Mouse (Mus musculus): ENCODE results near the gene Tomt. TPM values are rescaled to one million over a fixed set of nuclear protein-coding genes. Genes with fewer than 3 reads are reported as not detected.

Tomt gene
- polyA plus RNA-seq, 1 experiment, result 0.07 TPM

GRCm38 (mm10) chr7:101939758-101940157 is 33.6 kb upstream of the Tomt start:
- TF ChIP-seq POLR2A (IDR thresholded peaks at IDR 0.05; ENCODE audit: low read depth, low read length) (no peak), CTCF (IDR thresholded peaks at IDR 0.05; ENCODE audit: extremely low read depth, insufficient read depth, insufficient read length, insufficient replicate concordance) (no peak)
- no peak overlapping the region for H3K27ac ChIP-seq (ENCODE audit: insufficient read depth, low read length)
- no peak for DNase-seq (ENCODE audit: low read depth in 1 of 2, low spot score in 2 of 2)
- H3K36me3 ChIP-seq (ENCODE audit: control insufficient read depth, insufficient read depth, low read length), result no peaks in the 10 kb centered on the region
- H3K4me1 ChIP-seq (ENCODE audit: control insufficient read depth, insufficient read depth, insufficient read length), result peaks cover under 1% of the 10 kb centered on the region; the same call in 1 of the 2 replicates
- 89% methylated on average over 4 of the region's 4 CpGs for whole genome bisulfite sequencing
- H3K27me3 ChIP-seq (ENCODE audit: control insufficient read depth, insufficient read depth, low read length), result no peaks in the 10 kb centered on the region
- no peak overlapping the region for H3K4me3 ChIP-seq (ENCODE audit: extremely low read depth, insufficient read depth, insufficient read length)

GRCm38 (mm10) chr7:101938348-101938747 is 32.2 kb upstream of the Tomt start:
- peaks cover 2% of the 10 kb centered on the region; the same call in 1 of the 2 replicates for H3K4me1 ChIP-seq (ENCODE audit: control insufficient read depth, insufficient read depth, insufficient read length)
- WGBS, result 94% methylated on average over 2 of the region's 2 CpGs

GRCm38 (mm10) chr7:101937569-101937968 is 31.4 kb upstream of the Tomt start:
- H3K4me1 ChIP-seq (ENCODE audit: control insufficient read depth, insufficient read depth, insufficient read length), result peaks cover 2% of the 10 kb centered on the region
- no peak for DNase-seq (ENCODE audit: low read depth in 1 of 2, low spot score in 2 of 2)
- no peak overlapping the region for H3K4me3 ChIP-seq (ENCODE audit: extremely low read depth, insufficient read depth, insufficient read length)
- TF ChIP-seq CTCF (IDR thresholded peaks at IDR 0.05; ENCODE audit: extremely low read depth, insufficient read depth, insufficient read length, insufficient replicate concordance) (no peak), POLR2A (IDR thresholded peaks at IDR 0.05; ENCODE audit: low read depth, low read length) (no peak)
- no peaks in the 10 kb centered on the region for H3K27me3 ChIP-seq (ENCODE audit: control insufficient read depth, insufficient read depth, low read length)
- 96% methylated on average over 4 of the region's 4 CpGs for WGBS
- H3K27ac ChIP-seq (ENCODE audit: insufficient read depth, low read length), result no peak overlapping the region
- H3K36me3 ChIP-seq (ENCODE audit: control insufficient read depth, insufficient read depth, low read length), result no peaks in the 10 kb centered on the region

More at GRCm38 (mm10) chr7:101938348-101938747, 32.2 kb upstream of the Tomt start:
- no peaks in the 10 kb centered on the region for H3K27me3 ChIP-seq (ENCODE audit: control insufficient read depth, insufficient read depth, low read length)
- DNase-seq (ENCODE audit: low read depth in 1 of 2, low spot score in 2 of 2), result no peak
- no peak overlapping the region for H3K27ac ChIP-seq (ENCODE audit: insufficient read depth, low read length)
- TF ChIP-seq CTCF (IDR thresholded peaks at IDR 0.05; ENCODE audit: extremely low read depth, insufficient read depth, insufficient read length, insufficient replicate concordance), result no peak
- TF ChIP-seq POLR2A (IDR thresholded peaks at IDR 0.05; ENCODE audit: low read depth, low read length), result no peak
- no peak overlapping the region for H3K4me3 ChIP-seq (ENCODE audit: extremely low read depth, insufficient read depth, insufficient read length)
- no peaks in the 10 kb centered on the region for H3K36me3 ChIP-seq (ENCODE audit: control insufficient read depth, insufficient read depth, low read length)

GRCm38 (mm10) chr7:101936996-101937395 is 30.8 kb upstream of the Tomt start:
- no peak for DNase-seq (ENCODE audit: low read depth in 1 of 2, low spot score in 2 of 2)
- TF ChIP-seq CTCF (IDR thresholded peaks at IDR 0.05; ENCODE audit: extremely low read depth, insufficient read depth, insufficient read length, insufficient replicate concordance) (no peak), POLR2A (IDR thresholded peaks at IDR 0.05; ENCODE audit: low read depth, low read length) (no peak)
- Histone ChIP-seq H3K36me3 (ENCODE audit: control insufficient read depth, insufficient read depth, low read length) (no peaks in the 10 kb centered on the region), H3K4me3 (ENCODE audit: extremely low read depth, insufficient read depth, insufficient read length) (no peak overlapping the region), H3K27ac (ENCODE audit: insufficient read depth, low read length) (no peak overlapping the region), H3K4me1 (ENCODE audit: control insufficient read depth, insufficient read depth, insufficient read length) (peaks cover 2% of the 10 kb centered on the region), H3K27me3 (ENCODE audit: control insufficient read depth, insufficient read depth, low read length) (no peaks in the 10 kb centered on the region)
- WGBS, result 95% methylated on average over 4 of the region's 4 CpGs

- Histone ChIP-seq H3K4me3 (ENCODE audit: extremely low read depth, insufficient read depth, insufficient read length) (no peak overlapping the region), H3K27ac (ENCODE audit: insufficient read depth, low read length) (no peak overlapping the region), H3K36me3 (ENCODE audit: control insufficient read depth, insufficient read depth, low read length) (no peaks in the 10 kb centered on the region), H3K4me1 (ENCODE audit: control insufficient read depth, insufficient read depth, insufficient read length) (peaks cover 2% of the 10 kb centered on the region), H3K27me3 (ENCODE audit: control insufficient read depth, insufficient read depth, low read length) (no peaks in the 10 kb centered on the region)
- WGBS, result 81% methylated on average over 4 of the region's 4 CpGs
- no peak for TF ChIP-seq CTCF (IDR thresholded peaks at IDR 0.05; ENCODE audit: extremely low read depth, insufficient read depth, insufficient read length, insufficient replicate concordance)
- no peak for TF ChIP-seq POLR2A (IDR thresholded peaks at IDR 0.05; ENCODE audit: low read depth, low read length)
- no peak for DNase-seq (ENCODE audit: low read depth in 1 of 2, low spot score in 2 of 2)
Observed at GRCm38 (mm10) chr7:101935957-101936356, 29.8 kb upstream of the Tomt start.

- TF ChIP-seq POLR2A (IDR thresholded peaks at IDR 0.05; ENCODE audit: low read depth, low read length) (no peak; the same call in 1 of the 2 replicates), CTCF (IDR thresholded peaks at IDR 0.05; ENCODE audit: extremely low read depth, insufficient read depth, insufficient read length, insufficient replicate concordance) (no peak)
- under 1% methylated on average over 40 of the region's 40 CpGs for WGBS
- DNase-seq (ENCODE audit: low read depth in 1 of 2, low spot score in 2 of 2), result peak; percentile 96 to 97
- H3K27ac ChIP-seq (ENCODE audit: insufficient read depth, low read length), result peak within 1 kb of the TSS; percentile 72
- H3K4me3 ChIP-seq (ENCODE audit: extremely low read depth, insufficient read depth, insufficient read length), result peak within 1 kb of the TSS; percentile 84
- no peaks in the 10 kb centered on the region for H3K36me3 ChIP-seq (ENCODE audit: control insufficient read depth, insufficient read depth, low read length)
- no peaks in the 10 kb centered on the region for H3K27me3 ChIP-seq (ENCODE audit: control insufficient read depth, insufficient read depth, low read length)
- H3K4me1 ChIP-seq (ENCODE audit: control insufficient read depth, insufficient read depth, insufficient read length), result peaks cover 2% of the 10 kb centered on the region
Observed at GRCm38 (mm10) chr7:101933751-101934240, 27.6 kb upstream of the Tomt start, which contains the start of the genes Lrrc51 and Numa1. Lrrc51 (minus strand) TSS chr7:101933895. Numa1 (plus strand) TSS chr7:101934111.

- peak overlapping the region; percentile 65 for H3K4me3 ChIP-seq (ENCODE audit: extremely low read depth, insufficient read depth, insufficient read length)
- no peaks in the 10 kb centered on the region for H3K36me3 ChIP-seq (ENCODE audit: control insufficient read depth, insufficient read depth, low read length)
- DNase-seq (ENCODE audit: low read depth in 1 of 2, low spot score in 2 of 2), result peak; percentile 5 to 9
- peak overlapping the region; percentile 28 for H3K27ac ChIP-seq (ENCODE audit: insufficient read depth, low read length)
- no peak for TF ChIP-seq POLR2A (IDR thresholded peaks at IDR 0.05; ENCODE audit: low read depth, low read length)
- TF ChIP-seq CTCF (IDR thresholded peaks at IDR 0.05; ENCODE audit: extremely low read depth, insufficient read depth, insufficient read length, insufficient replicate concordance), result no peak
- H3K27me3 ChIP-seq (ENCODE audit: control insufficient read depth, insufficient read depth, low read length), result no peaks in the 10 kb centered on the region
- peaks cover 2% of the 10 kb centered on the region for H3K4me1 ChIP-seq (ENCODE audit: control insufficient read depth, insufficient read depth, insufficient read length)
- WGBS, result 3% methylated on average over 15 of the region's 15 CpGs
Observed at GRCm38 (mm10) chr7:101933300-101933699, 27.1 kb upstream of the Tomt start.

Measured in spleen, adult 2 months (tissue).